Mouse (Mus musculus): ENCODE data around the gene Ces3a. TPM values are rescaled to one million over a fixed set of nuclear protein-coding genes. Genes with fewer than 3 reads are reported as not detected.
"Not testable (repeated sequence)": the region's sequence is repeated elsewhere in the genome, so short reads cannot be mapped to it uniquely, and the experiment has no call there.

The Ces3a gene
- total RNA-seq, 2 experiments from 2014 or later = not detected

GRCm38 (mm10) chr8:105088166-105088565, 39.8 kb downstream of the Ces3a start:
- DNase-seq (ENCODE audit: low spot score in 2 of 2) = not testable (repeated sequence)

DNA sequence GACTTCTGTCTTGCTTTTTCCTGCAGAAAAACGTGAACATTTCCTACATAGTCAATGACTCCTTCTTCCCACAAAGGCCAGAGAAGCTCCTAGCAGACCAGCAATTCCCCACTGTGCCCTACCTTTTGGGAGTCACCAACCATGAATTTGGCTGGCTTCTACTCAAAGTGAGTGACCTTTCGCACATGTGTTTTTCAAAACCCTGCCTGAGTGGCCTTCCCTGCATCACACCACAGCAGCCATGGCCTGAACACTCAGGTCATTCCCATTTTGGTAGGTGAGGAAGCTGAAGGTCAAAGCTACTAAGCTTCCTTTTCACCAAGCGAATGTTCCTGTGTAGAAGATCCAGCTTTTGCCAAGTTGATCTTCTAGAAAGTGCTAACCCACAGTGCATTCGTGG, 40.2 kb downstream of the Ces3a start:
- intact Hi-C loops (cut with DNase I) = no loop called here
- DNase-seq (ENCODE audit: low spot score in 2 of 2) = no peak

More at GRCm38 (mm10) chr8:105088166-105088565, 39.8 kb downstream of the Ces3a start:
- intact Hi-C loops (cut with DNase I) = not testable (repeated sequence)

DNA sequence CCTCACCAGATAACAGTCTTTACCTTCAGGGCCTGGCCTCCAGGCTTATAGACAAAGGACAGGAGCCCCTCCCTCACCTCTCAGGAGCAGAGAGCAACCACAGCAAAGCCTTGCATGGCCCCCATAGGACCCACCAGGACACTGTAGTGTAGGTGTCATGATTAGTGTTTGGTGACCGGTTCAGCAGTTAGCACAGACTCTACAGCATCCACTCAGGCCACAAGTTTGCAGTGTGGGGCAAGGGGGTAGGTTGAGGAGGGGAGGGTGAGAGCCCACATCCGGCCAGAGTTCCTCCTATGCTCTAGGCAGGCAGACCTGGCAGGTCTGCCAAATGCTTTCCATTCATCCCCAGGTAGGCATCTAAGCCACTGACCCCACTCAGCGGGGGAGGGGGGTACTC, 45.6 kb downstream of the Ces3a start:
- no peak for DNase-seq (ENCODE audit: low spot score in 2 of 2)
- intact Hi-C loops (cut with DNase I) = no loop called here

DNA sequence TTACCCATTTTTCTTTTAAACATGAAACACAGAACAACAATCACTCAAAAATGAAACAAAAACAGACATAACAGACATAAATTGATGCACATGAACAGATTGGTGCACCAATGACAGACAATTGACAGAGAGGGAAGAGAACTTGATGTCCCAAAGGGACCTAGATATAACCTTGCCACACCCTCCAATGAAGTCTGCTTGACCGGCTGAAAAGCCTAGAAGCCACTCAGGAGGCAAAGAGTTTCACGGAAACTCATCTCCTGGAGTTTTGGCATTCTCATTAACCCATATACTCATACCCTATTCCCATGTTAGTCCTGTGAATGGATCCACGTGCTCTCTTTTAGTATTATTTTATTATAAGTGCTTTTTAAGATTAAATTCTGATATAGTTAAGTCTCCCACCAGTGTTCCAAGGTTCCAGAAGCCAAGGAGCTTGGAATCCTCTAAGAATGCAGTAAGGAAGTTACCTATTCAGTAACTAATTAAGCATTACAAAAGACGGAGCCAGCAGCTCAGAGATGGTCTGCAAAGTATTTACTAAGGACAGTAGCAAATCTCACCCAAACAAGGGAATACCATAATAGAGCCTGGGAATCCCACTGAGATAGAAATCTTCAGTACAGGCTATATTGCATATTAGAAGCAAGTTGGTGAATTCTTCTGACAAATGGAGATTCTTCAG, 53.8 kb downstream of the Ces3a start:
- DNase-seq (ENCODE audit: low spot score in 2 of 2); intact Hi-C loops (cut with DNase I): not testable (repeated sequence)

GRCm38 (mm10) chr8:105103701-105104100, 55.3 kb downstream of the Ces3a start:
- intact Hi-C loops (cut with DNase I); DNase-seq (ENCODE audit: low spot score in 2 of 2): not testable (repeated sequence)

- intact Hi-C loops (cut with DNase I) = no loop called here
- no peak for DNase-seq (ENCODE audit: low spot score in 2 of 2)
These were observed 55.8 kb downstream of the Ces3a start for GRCm38 (mm10) chr8:105104220-105104619.

Other genes starting within 250 kb of the Ces3a start
- under 1 TPM in 1 of 2 experiments, not detected in 1; 0.17 TPM for gene Ces2b, start 217.0 kb upstream of the Ces3a start, total RNA-seq (2021)
- not detected for gene Ces2c, start 201.5 kb upstream of the Ces3a start, total RNA-seq (2021)
- gene Ces2e, start 122.3 kb upstream of the Ces3a start, total RNA-seq (2021) = not detected
- not detected for gene Ces2f, start 101.2 kb upstream of the Ces3a start, total RNA-seq (2021)
- gene Ces2g, start 86.9 kb upstream of the Ces3a start, total RNA-seq (2021) = under 1 TPM; 0.25 to 0.45 TPM
- not detected for gene Ces2h, start 47.7 kb upstream of the Ces3a start, total RNA-seq (2021)
- gene Ces3b, start 35.2 kb downstream of the Ces3a start, total RNA-seq (2021) = not detected
- gene Ces4a, start 83.2 kb downstream of the Ces3a start, total RNA-seq (2021) = not detected
- 10 to 100 TPM; 21.4 to 24.1 TPM for gene Cbfb, start 122.1 kb downstream of the Ces3a start, total RNA-seq (2021)
- gene D230025D16Rik, start 176.5 kb downstream of the Ces3a start, total RNA-seq (2021) = 10 to 100 TPM; 37.8 to 38.5 TPM
- 1 to 10 TPM; 2.4 to 5.0 TPM for gene B3gnt9, start 206.6 kb downstream of the Ces3a start, total RNA-seq (2021)
- gene Tradd, start 216.0 kb downstream of the Ces3a start, total RNA-seq (2021) = 1 to 10 TPM; 7.2 to 7.5 TPM
- gene Fbxl8, start 216.0 kb downstream of the Ces3a start, total RNA-seq (2021) = 1 to 10 TPM in 1 of 2 experiments, under 1 TPM in 1; 0.86 to 1.4 TPM
- 10 to 100 TPM; 11.5 to 12.0 TPM for gene Hsf4, start 221.2 kb downstream of the Ces3a start, total RNA-seq (2021)
- gene Nol3, start 227.5 kb downstream of the Ces3a start, total RNA-seq (2021) = 10 to 100 TPM in 1 of 2 experiments, 1 to 10 TPM in 1; 9.2 to 11.8 TPM
- gene 4931428F04Rik, start 241.3 kb downstream of the Ces3a start, total RNA-seq (2021) = 10 to 100 TPM; 24.2 to 27.1 TPM
- gene Exoc3l, start 247.5 kb downstream of the Ces3a start, total RNA-seq (2021) = 1 to 10 TPM in 1 of 2 experiments, under 1 TPM in 1; 0.79 to 1.8 TPM
- gene E2f4, start 249.1 kb downstream of the Ces3a start, total RNA-seq (2021) = 10 to 100 TPM; 32.4 to 33.7 TPM

Data from left cerebral cortex, postnatal 36 days (tissue).